Mouse (Mus musculus): Measurements from ENCODE around the gene Yeats2. TPM values are rescaled to one million over a fixed set of nuclear protein-coding genes. Genes with fewer than 3 reads are reported as not detected.

Yeats2 gene
- polyA plus RNA-seq, 1 experiment: 6.4 TPM

DNA sequence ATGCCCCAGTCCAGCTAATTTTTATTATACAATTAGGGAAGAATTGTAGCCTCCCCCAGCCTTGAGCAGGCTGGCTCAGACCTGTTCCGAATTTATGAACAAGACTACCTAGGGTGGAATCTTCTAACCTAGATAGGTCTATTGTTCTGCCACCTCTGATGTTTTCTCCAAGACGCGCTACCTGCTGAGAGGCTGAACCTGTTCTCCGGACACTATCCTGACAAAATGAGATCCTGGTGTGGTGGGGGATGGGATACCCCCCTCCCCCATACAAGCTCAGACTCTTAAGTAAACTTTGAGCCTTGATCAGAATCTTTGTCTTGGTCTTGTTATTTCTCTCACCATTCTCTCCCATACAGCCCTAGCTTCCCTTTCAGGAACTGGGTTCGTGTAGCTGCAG, 117.1 kb downstream of the Yeats2 start:
- H3K79me2 ChIP-seq (ENCODE audit: control insufficient read depth, insufficient read depth): no peaks in the 10 kb centered on the region
- H3K4me3 ChIP-seq: no peak overlapping the region
- H3K27me3 ChIP-seq (ENCODE audit: control insufficient read depth, insufficient read depth, insufficient read length): peaks cover 22% of the 10 kb centered on the region
- H3K36me3 ChIP-seq (ENCODE audit: control insufficient read depth, insufficient read depth): no peaks in the 10 kb centered on the region
- no peak overlapping the region for H3ac ChIP-seq (ENCODE audit: control insufficient read depth, insufficient read length)
- H3K4me2 ChIP-seq (ENCODE audit: low read depth): no peak overlapping the region
- TF ChIP-seq TCF3 (IDR thresholded peaks at IDR 0.05; ENCODE audit: insufficient read length, low read depth) (no peak), SRF (IDR thresholded peaks at IDR 0.05; ENCODE audit: control insufficient read depth, insufficient read length, low read depth) (no peak), MYOG (IDR thresholded peaks at IDR 0.05; ENCODE audit: control insufficient read depth in 1 of 3, insufficient read depth in 1 of 3, insufficient read length in 2 of 3, low read depth in 2 of 3) (no peak), E2F4 (IDR thresholded peaks at IDR 0.05; ENCODE audit: insufficient read depth) (no peak)

- Histone ChIP-seq H3K79me2 (ENCODE audit: control insufficient read depth, insufficient read depth) (no peaks in the 10 kb centered on the region), H3K36me3 (ENCODE audit: control insufficient read depth, insufficient read depth) (no peaks in the 10 kb centered on the region), H3K27me3 (ENCODE audit: control insufficient read depth, insufficient read depth, insufficient read length) (peaks cover 14% of the 10 kb centered on the region), H3K4me2 (ENCODE audit: low read depth) (peak overlapping the region; percentile 8), H3K4me3 (no peak overlapping the region), H3ac (ENCODE audit: control insufficient read depth, insufficient read length) (no peak overlapping the region)
- TF ChIP-seq REST (IDR thresholded peaks at IDR 0.05; ENCODE audit: insufficient read depth, insufficient read length) (no peak), TCF12 (IDR thresholded peaks at IDR 0.05; ENCODE audit: insufficient read depth, poor library complexity, severe bottlenecking) (no peak), MAX (IDR thresholded peaks at IDR 0.05; ENCODE audit: low read depth) (no peak), MYOG (IDR thresholded peaks at IDR 0.05; ENCODE audit: control insufficient read depth in 1 of 3, insufficient read depth in 1 of 3, insufficient read length in 2 of 3, low read depth in 2 of 3) (no peak), SRF (IDR thresholded peaks at IDR 0.05; ENCODE audit: control insufficient read depth, insufficient read length, low read depth) (no peak), TCF3 (IDR thresholded peaks at IDR 0.05; ENCODE audit: insufficient read length, low read depth) (no peak), POLR2A (IDR thresholded peaks at IDR 0.05; ENCODE audit: insufficient read length, low read depth) (no peak), USF1 (IDR thresholded peaks at IDR 0.05; ENCODE audit: low read depth) (no peak), CEBPB (IDR thresholded peaks at IDR 0.05; ENCODE audit: insufficient read depth, poor library complexity, severe bottlenecking) (no peak), POLR2AphosphoS2 (IDR thresholded peaks at IDR 0.05; ENCODE audit: insufficient read length, low read depth) (no peak), MYOD1 (IDR thresholded peaks at IDR 0.05; ENCODE audit: control insufficient read depth in 1 of 3, insufficient read length in 2 of 3, low read depth in 2 of 3) (no peak), E2F4 (IDR thresholded peaks at IDR 0.05; ENCODE audit: insufficient read depth) (no peak)
Observed at GRCm38 (mm10) chr16:20265089-20265488, 124.2 kb downstream of the Yeats2 start.

DNA sequence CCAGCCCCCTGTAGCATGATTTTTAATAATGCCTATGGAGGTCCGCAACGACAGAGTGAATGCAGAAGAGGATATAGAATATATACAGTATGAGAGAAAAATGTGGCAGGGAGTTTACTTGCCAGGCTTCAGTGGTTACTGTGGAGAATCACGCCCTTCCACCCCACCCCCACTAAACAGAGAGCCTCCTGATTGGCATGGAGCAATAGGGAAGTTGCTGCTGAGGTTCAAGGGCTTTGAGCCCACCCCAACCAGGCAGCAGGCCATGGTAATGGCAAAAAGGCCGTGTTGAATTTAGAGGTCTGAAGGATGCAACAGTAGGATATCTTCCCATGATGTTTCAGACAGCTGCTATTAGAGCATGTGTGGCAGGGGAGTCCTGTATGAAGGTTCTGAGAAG, 130.5 kb downstream of the Yeats2 start:
- Histone ChIP-seq H3K36me3 (ENCODE audit: control insufficient read depth, insufficient read depth) (no peaks in the 10 kb centered on the region), H3K4me3 (no peak overlapping the region), H3K4me2 (ENCODE audit: low read depth) (no peak overlapping the region), H3ac (ENCODE audit: control insufficient read depth, insufficient read length) (no peak overlapping the region), H3K79me2 (ENCODE audit: control insufficient read depth, insufficient read depth) (no peaks in the 10 kb centered on the region), H3K27me3 (ENCODE audit: control insufficient read depth, insufficient read depth, insufficient read length) (peaks cover 9% of the 10 kb centered on the region)
- TF ChIP-seq REST (IDR thresholded peaks at IDR 0.05; ENCODE audit: insufficient read depth, insufficient read length) (no peak), E2F4 (IDR thresholded peaks at IDR 0.05; ENCODE audit: insufficient read depth) (no peak), MAX (IDR thresholded peaks at IDR 0.05; ENCODE audit: low read depth) (no peak), USF1 (IDR thresholded peaks at IDR 0.05; ENCODE audit: low read depth) (no peak), MYOG (IDR thresholded peaks at IDR 0.05; ENCODE audit: control insufficient read depth in 1 of 3, insufficient read depth in 1 of 3, insufficient read length in 2 of 3, low read depth in 2 of 3) (no peak), POLR2A (IDR thresholded peaks at IDR 0.05; ENCODE audit: insufficient read length, low read depth) (no peak), SRF (IDR thresholded peaks at IDR 0.05; ENCODE audit: control insufficient read depth, insufficient read length, low read depth) (no peak), CEBPB (IDR thresholded peaks at IDR 0.05; ENCODE audit: insufficient read depth, poor library complexity, severe bottlenecking) (no peak), TCF3 (IDR thresholded peaks at IDR 0.05; ENCODE audit: insufficient read length, low read depth) (no peak), MYOD1 (IDR thresholded peaks at IDR 0.05; ENCODE audit: control insufficient read depth in 1 of 3, insufficient read length in 2 of 3, low read depth in 2 of 3) (no peak), TCF12 (IDR thresholded peaks at IDR 0.05; ENCODE audit: insufficient read depth, poor library complexity, severe bottlenecking) (no peak), POLR2AphosphoS2 (IDR thresholded peaks at IDR 0.05; ENCODE audit: insufficient read length, low read depth) (no peak)

DNA sequence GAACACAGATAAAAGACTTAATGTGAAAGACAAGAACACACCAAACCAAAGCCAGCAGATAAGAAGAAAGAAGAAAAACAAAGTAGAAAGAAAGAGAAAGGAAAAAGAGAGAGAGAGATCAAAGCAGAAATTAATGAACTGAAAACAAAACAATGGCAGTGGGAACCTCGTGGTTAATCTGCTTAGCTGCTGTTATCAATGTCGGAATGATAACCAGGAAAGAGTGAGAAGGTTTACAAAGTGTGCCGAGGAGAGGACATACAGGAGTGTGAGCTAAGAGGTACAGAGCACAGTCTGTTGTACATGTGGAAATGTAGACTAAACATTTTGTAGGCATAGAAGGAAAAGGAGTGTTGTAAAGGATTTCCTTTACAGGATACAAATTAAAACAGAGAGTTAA, 132.1 kb downstream of the Yeats2 start:
- H3K4me2 ChIP-seq (ENCODE audit: low read depth): peak overlapping the region; percentile 32
- no peaks in the 10 kb centered on the region for H3K79me2 ChIP-seq (ENCODE audit: control insufficient read depth, insufficient read depth)
- no peak for TF ChIP-seq REST (IDR thresholded peaks at IDR 0.05; ENCODE audit: insufficient read depth, insufficient read length)
- no peaks in the 10 kb centered on the region for H3K36me3 ChIP-seq (ENCODE audit: control insufficient read depth, insufficient read depth)
- H3K27me3 ChIP-seq (ENCODE audit: control insufficient read depth, insufficient read depth, insufficient read length): peaks cover 9% of the 10 kb centered on the region
- no peak overlapping the region for H3ac ChIP-seq (ENCODE audit: control insufficient read depth, insufficient read length)
- no peak overlapping the region for H3K4me3 ChIP-seq

- H3K79me2 ChIP-seq (ENCODE audit: control insufficient read depth, insufficient read depth): no peaks in the 10 kb centered on the region
- TF ChIP-seq MYOG (IDR thresholded peaks at IDR 0.05; ENCODE audit: control insufficient read depth in 1 of 3, insufficient read depth in 1 of 3, insufficient read length in 2 of 3, low read depth in 2 of 3): no peak
- no peak for TF ChIP-seq E2F4 (IDR thresholded peaks at IDR 0.05; ENCODE audit: insufficient read depth)
- TF ChIP-seq POLR2A (IDR thresholded peaks at IDR 0.05; ENCODE audit: insufficient read length, low read depth): no peak
- TF ChIP-seq USF1 (IDR thresholded peaks at IDR 0.05; ENCODE audit: low read depth): no peak
- TF ChIP-seq MYOD1 (IDR thresholded peaks at IDR 0.05; ENCODE audit: control insufficient read depth in 1 of 3, insufficient read length in 2 of 3, low read depth in 2 of 3): no peak
- no peak for TF ChIP-seq CEBPB (IDR thresholded peaks at IDR 0.05; ENCODE audit: insufficient read depth, poor library complexity, severe bottlenecking)
- TF ChIP-seq TCF12 (IDR thresholded peaks at IDR 0.05; ENCODE audit: insufficient read depth, poor library complexity, severe bottlenecking): no peak
- no peak for TF ChIP-seq REST (IDR thresholded peaks at IDR 0.05; ENCODE audit: insufficient read depth, insufficient read length)
- TF ChIP-seq MAX (IDR thresholded peaks at IDR 0.05; ENCODE audit: low read depth): no peak
- no peak for TF ChIP-seq TCF3 (IDR thresholded peaks at IDR 0.05; ENCODE audit: insufficient read length, low read depth)
- no peak for TF ChIP-seq POLR2AphosphoS2 (IDR thresholded peaks at IDR 0.05; ENCODE audit: insufficient read length, low read depth)
- no peak for TF ChIP-seq SRF (IDR thresholded peaks at IDR 0.05; ENCODE audit: control insufficient read depth, insufficient read length, low read depth)
- H3K27me3 ChIP-seq (ENCODE audit: control insufficient read depth, insufficient read depth, insufficient read length): no peaks in the 10 kb centered on the region
- H3K4me2 ChIP-seq (ENCODE audit: low read depth): no peak overlapping the region
- peaks cover 48% of the 10 kb centered on the region for H3K36me3 ChIP-seq (ENCODE audit: control insufficient read depth, insufficient read depth)
- H3K4me3 ChIP-seq: no peak overlapping the region
- H3ac ChIP-seq (ENCODE audit: control insufficient read depth, insufficient read length): no peak overlapping the region
Observed at GRCm38 (mm10) chr16:20279395-20279794, 138.5 kb downstream of the Yeats2 start.
